In the genomic region with DNA sequence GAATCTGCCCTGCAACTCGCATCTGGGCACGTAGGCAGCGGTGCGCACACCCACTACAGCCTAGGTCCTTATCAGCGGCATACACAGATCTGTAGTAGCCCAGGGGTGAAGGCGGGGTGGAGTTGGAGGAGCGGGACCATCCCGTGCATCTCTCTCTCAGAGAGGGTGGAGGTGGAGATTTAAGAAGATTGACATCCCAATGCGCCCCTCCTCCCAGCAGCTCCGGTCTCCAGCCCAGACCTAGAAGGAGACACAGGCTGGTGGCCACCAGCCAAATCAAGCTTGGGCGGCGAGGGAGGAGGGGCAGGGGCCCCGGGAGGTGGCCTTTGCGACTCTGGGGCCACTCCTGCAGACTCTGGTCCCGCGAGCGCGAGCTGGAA, we compare ENCODE assay signal across 9 mouse cellular contexts. TPM values are rescaled to one million over a fixed set of nuclear protein-coding genes. Genes with fewer than 3 reads are reported as not detected.
DNase-seq lines count a peak whose midpoint lies in the region; ATAC-seq and TF ChIP-seq lines count a peak whose summit lies in the region.
"Had no signal": no experiment of that assay in that cellular context is flagged by ENCODE, and none has a peak within 500 bp of the region (broad histone marks: within the 10 kb centered on the region; RNA-seq: fewer than 3 reads in every experiment).

A gene (plus strand): TSS at position 274 of the 380 bp plus-strand sequence.

- no peak for TF ChIP-seq POLR2A in ES-Bruce4 (IDR thresholded peaks at IDR 0.05; ENCODE audit: insufficient read depth, low read length)

- no peak for TF ChIP-seq CTCF in ES-Bruce4 (IDR thresholded peaks at IDR 0.05; ENCODE audit: low read depth, low read length)

- H3K9ac ChIP-seq in ES-Bruce4 (ENCODE audit: low read depth, poor library complexity, severe bottlenecking): peak within 1 kb of the TSS; percentile 2
- peak within 1 kb of the TSS; percentile 29 for H3K9ac ChIP-seq in stomach, embryonic 15.5 days

- no peaks in the 10 kb centered on the region for H3K4me1 ChIP-seq in ES-Bruce4 (ENCODE audit: control insufficient read depth, insufficient read depth, low read length)
- H3K4me1 ChIP-seq in stomach, embryonic 15.5 days: peaks cover 13% of the 10 kb centered on the region

- no peaks in the 10 kb centered on the region for H3K36me3 ChIP-seq in ES-Bruce4 (ENCODE audit: control insufficient read depth, insufficient read depth, low read length, poor library complexity, severe bottlenecking)
- H3K36me3 ChIP-seq in stomach, embryonic 15.5 days: no peaks in the 10 kb centered on the region

- H3K9me3 ChIP-seq in ES-Bruce4 (replicated peaks; ENCODE audit: control insufficient read depth, insufficient read depth, low read length, poor library complexity, severe bottlenecking): no peaks in the 10 kb centered on the region
- no peaks in the 10 kb centered on the region for H3K9me3 ChIP-seq in stomach, embryonic 15.5 days

- no peak for TF ChIP-seq EP300 in ES-Bruce4 (IDR thresholded peaks at IDR 0.05; ENCODE audit: insufficient read depth, low read depth, low read length)

- H3K27me3 ChIP-seq in ES-Bruce4 (ENCODE audit: control insufficient read depth, insufficient read depth, low read length, poor library complexity, severe bottlenecking): peaks cover 7% of the 10 kb centered on the region; the same call in 1 of the 2 replicates
- H3K27me3 ChIP-seq in stomach, embryonic 15.5 days (replicated peaks): peaks cover 26% of the 10 kb centered on the region

- DNase-seq in adrenal gland, postnatal 10 days: peak; percentile 30
- DNase-seq in adrenal gland, adult 8-10 months: no peak
- DNase-seq in cerebellum, postnatal 14 days: peak; percentile 72 to 77
- DNase-seq in frontal cortex, postnatal 10 days (ENCODE audit: low spot score in 2 of 2): peak; percentile 67 to 72
- DNase-seq in layer of hippocampus, adult 9-11 months: peak; percentile 50

- no peak within 1 kb of the TSS for H3K27ac ChIP-seq in ES-Bruce4 (ENCODE audit: insufficient read depth, low read length)
- H3K27ac ChIP-seq in stomach, embryonic 15.5 days: no peak within 1 kb of the TSS
- H3K27ac ChIP-seq: macrophage had no signal

- H3K4me3 ChIP-seq in ES-Bruce4 (ENCODE audit: low read depth, low read length): peak within 1 kb of the TSS; percentile 53
- H3K4me3 ChIP-seq in stomach, embryonic 15.5 days (replicated peaks): peak within 1 kb of the TSS; percentile 47

- WGBS in stomach, embryonic 15.5 days: 4% methylated on average over 18 of the region's 18 CpGs

- peak within 1 kb of the TSS; percentile 94 for H3K4me2 ChIP-seq in stomach, embryonic 15.5 days

- ATAC-seq in megakaryocyte progenitor cell, adult 5-6 weeks (replicated peaks; ENCODE audit: poor library complexity): peak; percentile 90
- peak; percentile 96 for ATAC-seq in stomach, embryonic 15.5 days (ENCODE audit: insufficient read depth, low FRiP score, low read depth)

RNA-seq across cellular contexts. Expression of the gene that starts here (rescaled TPM):
- total RNA-seq in adrenal gland, postnatal 10 days (2021): 1 to 10 TPM; 1.1 to 2.4 TPM
- not detected for total RNA-seq in adrenal gland, adult 8-10 months (2022)
- polyA plus RNA-seq in ES-Bruce4 (2011; ENCODE audit: insufficient read depth, insufficient read length, low read depth, missing spikeins): not detected in 2 replicates
- total RNA-seq in megakaryocyte progenitor cell, adult 5-6 weeks (2015): 0.05 and 0.07 TPM in 2 replicates
- total RNA-seq in megakaryocyte progenitor cell, adult 5-6 weeks (2017): 0.07 and 0.08 TPM in 2 replicates
- polyA plus RNA-seq in stomach, embryonic 15.5 days (2015; fragmentation: Nextera tagmentation; extraction: Ambion mirVana): 1.4 and 1.6 TPM in 2 replicates
- polyA plus RNA-seq: macrophage had no signal

Comparison
In these comparisons a context has a peak if more than half of its experiments do, and no peak if none do; other contexts are left out.
1. Peak in ATAC-seq in megakaryocyte progenitor cell, adult 5-6 weeks; RNA of the gene not detected or under 1 TPM.